Mouse (Mus musculus): ENCODE results near the gene Ephb1.

DNA sequence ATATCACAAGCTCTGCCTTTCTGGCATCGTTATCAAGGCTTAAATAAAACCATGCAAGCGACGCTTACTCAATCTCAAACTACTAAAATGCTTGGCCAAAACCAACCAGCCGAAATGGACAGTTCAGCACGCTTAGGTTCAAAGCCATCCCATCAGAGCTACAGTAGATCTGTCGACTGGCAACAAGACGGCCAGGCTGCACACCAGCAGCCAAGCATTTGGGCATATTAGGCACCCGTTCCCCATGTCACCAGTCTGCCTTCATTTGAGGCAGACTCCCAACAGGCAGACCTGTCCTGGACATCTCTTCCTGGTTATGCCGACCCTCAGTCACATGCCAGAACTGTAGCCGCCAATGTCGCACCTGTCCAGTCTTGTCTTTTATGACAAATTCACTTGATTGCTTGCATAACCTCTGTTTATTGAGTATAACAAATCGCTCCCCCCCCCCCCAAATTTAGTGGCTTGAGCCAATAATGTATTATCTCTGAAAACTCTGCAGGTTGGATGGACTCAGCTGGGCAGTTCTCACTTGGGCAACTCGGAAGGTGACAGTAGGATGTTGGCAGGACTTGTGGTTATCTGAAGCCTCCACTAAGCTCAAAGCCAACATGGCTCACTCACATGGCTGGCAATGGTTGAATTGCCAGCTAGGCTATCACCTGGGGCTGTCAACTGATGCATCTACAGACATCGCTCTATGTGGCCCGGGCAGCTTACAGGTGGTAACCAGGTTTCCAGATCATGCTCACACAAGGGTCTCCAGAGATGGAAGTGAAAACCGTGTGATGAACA, 24.0 kb downstream of the Ephb1 start:
- no peak for TF ChIP-seq CTCF (IDR thresholded peaks at IDR 0.05; ENCODE audit: borderline replicate concordance, insufficient read depth, low read depth, low read length)
- no peak for TF ChIP-seq POLR2A (IDR thresholded peaks at IDR 0.05; ENCODE audit: borderline replicate concordance, insufficient read depth, low read length)

All from cerebellum, adult 2 months (tissue).